Mouse (Mus musculus) hindbrain, embryonic 10.5 days (tissue): ENCODE measurements at regions not wholly inside any gene's neighbourhood (a gene's known extent, or its start where the extent isn't known, plus 50 kb on each side); places are given as distances from the start of the nearest gene placed in this dataset.

Source experiments
- DNase-seq: peaks from one replicate; pipeline ENCODE4 v3.0.0-alpha.2; 2017; ENCODE audit warnings: low spot score
- H3K27ac ChIP-seq: fragments of 300-500 bp; sonication (generic); 2 replicates; pipeline ENCODE4 v1.5.1; 2016; ENCODE audit warnings: mild to moderate bottlenecking, moderate library complexity
- H3K27me3 ChIP-seq: fragments of 300-500 bp; sonication (generic); 2 replicates; pipeline ENCODE4 v1.6.1; 2016; ENCODE audit warnings: mild to moderate bottlenecking; ENCODE audit not compliant: poor library complexity, insufficient read depth, severe bottlenecking
- H3K36me3 ChIP-seq: fragments of 300-500 bp; sonication (generic); 2 replicates; pipeline ENCODE4 v1.6.1; 2016; ENCODE audit warnings: mild to moderate bottlenecking, moderate library complexity
- H3K4me1 ChIP-seq: fragments of 300-500 bp; sonication (generic); replicated peaks from 2 replicates; pipeline ENCODE4 v1.6.1; 2016; ENCODE audit warnings: mild to moderate bottlenecking
- H3K4me3 ChIP-seq: fragments of 300-500 bp; sonication (generic); 2 replicates; pipeline ENCODE4 v1.5.1; 2016; ENCODE audit warnings: mild to moderate bottlenecking, moderate library complexity
- H3K9me3 ChIP-seq: fragments of 300-500 bp; sonication (generic); 2 replicates; pipeline ENCODE4 v1.6.1; 2016; ENCODE audit warnings: mild to moderate bottlenecking, moderate library complexity
- WGBS: fragments of 180-500 bp; shearing (Covaris S2); methylation state at CpG from one replicate; pipeline ENCODE4 v1.1.7; 2016; 5-methylcytosine and 5-hydroxymethylcytosine counted together

DNA sequence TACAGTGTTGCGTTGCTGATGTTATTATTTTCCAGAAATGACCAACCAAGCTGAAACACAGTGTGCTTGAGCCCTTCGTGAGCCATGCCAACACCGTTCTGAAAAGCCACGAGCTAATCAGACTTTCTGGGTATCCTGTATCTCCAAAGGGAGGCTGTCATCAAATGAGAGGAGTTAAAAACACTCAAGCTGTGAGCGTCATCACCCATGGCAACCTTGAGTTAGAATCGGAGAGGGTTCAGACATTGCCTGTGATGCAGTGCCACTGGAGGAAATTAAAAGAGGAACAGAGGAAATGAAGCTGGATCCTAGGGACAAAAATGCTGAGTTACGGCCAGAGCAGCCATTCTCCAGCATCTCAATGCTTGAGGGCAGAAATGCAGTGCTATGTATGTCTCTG is 838.6 kb downstream of the Ntrk3 start:
- Histone ChIP-seq H3K27me3 (no peaks in the 10 kb centered on the region), H3K9me3 (no peaks in the 10 kb centered on the region), H3K27ac (no peak overlapping the region), H3K4me1 (no peaks in the 10 kb centered on the region), H3K36me3 (no peaks in the 10 kb centered on the region), H3K4me3 (no peak overlapping the region)
- WGBS: 52% methylated on average over 7 of the region's 7 CpGs
- no peak for DNase-seq

DNA sequence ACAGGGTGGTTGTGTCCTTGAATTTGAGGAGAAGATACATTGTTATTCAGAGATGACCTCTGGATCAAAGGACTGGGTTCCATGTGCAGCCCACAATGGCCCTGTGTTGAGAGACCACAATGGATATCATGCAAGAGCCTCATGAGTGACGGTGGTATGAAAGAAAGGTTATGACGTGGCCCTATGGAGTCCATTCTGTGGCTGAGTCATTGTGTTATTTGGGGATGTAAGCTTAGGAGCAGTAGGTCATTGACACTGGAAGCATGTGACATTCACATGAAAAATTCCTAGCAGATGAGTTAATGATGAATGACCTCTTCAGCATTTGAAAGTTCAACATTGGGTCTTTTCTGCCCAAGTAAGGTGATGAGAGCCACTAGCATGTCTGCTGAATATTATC is 849.3 kb downstream of the Ntrk3 start:
- H3K9me3 ChIP-seq: no peaks in the 10 kb centered on the region
- 53% methylated on average over 2 of the region's 2 CpGs for WGBS
- DNase-seq: no peak
- H3K27ac ChIP-seq: no peak overlapping the region
- H3K27me3 ChIP-seq: no peaks in the 10 kb centered on the region
- no peaks in the 10 kb centered on the region for H3K4me1 ChIP-seq
- H3K4me3 ChIP-seq: no peak overlapping the region
- H3K36me3 ChIP-seq: no peaks in the 10 kb centered on the region

- WGBS: 81% methylated on average over 5 of the region's 5 CpGs
- DNase-seq: no peak
- no peaks in the 10 kb centered on the region for H3K36me3 ChIP-seq
Observed at GRCm38 (mm10) chr7:77882605-77883354, 855.0 kb downstream of the Ntrk3 start.

GRCm38 (mm10) chr7:77867518-77867917 is 870.3 kb downstream of the Ntrk3 start:
- 57% methylated on average over 4 of the region's 4 CpGs for WGBS
- H3K27me3 ChIP-seq: no peaks in the 10 kb centered on the region
- DNase-seq: no peak
- no peak overlapping the region for H3K27ac ChIP-seq
- H3K36me3 ChIP-seq: no peaks in the 10 kb centered on the region
- H3K4me1 ChIP-seq: peaks cover 5% of the 10 kb centered on the region
- no peaks in the 10 kb centered on the region for H3K9me3 ChIP-seq
- H3K4me3 ChIP-seq: no peak overlapping the region

More at GRCm38 (mm10) chr7:77882605-77883354, 855.0 kb downstream of the Ntrk3 start:
- H3K27me3 ChIP-seq: no peaks in the 10 kb centered on the region
- H3K27ac ChIP-seq: no peak overlapping the region
- no peaks in the 10 kb centered on the region for H3K9me3 ChIP-seq
- no peaks in the 10 kb centered on the region for H3K4me1 ChIP-seq
- H3K4me3 ChIP-seq: no peak overlapping the region

DNA sequence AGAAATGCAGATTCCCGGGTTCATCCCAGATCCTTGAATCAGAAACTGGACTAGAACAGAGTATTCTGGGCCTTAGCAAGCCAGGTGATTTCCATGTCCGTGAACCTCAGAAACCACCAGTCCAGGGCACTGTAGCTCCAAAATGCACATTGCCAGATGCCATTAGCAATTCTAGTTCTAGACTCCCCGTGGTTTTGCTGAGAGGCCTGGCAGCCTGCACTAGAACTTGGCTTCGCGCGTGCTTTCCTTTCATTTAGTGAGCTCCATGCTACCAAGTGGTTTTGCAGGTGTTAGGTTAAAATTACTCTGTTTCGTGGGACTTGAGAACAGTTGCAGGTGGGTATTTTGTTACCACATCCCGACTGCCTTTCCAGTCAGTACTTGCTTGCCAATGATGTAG is 876.0 kb downstream of the Ntrk3 start:
- H3K4me1 ChIP-seq: no peaks in the 10 kb centered on the region
- 88% methylated on average over 8 of the region's 8 CpGs for WGBS
- no peak overlapping the region for H3K27ac ChIP-seq
- no peak for DNase-seq
- no peaks in the 10 kb centered on the region for H3K27me3 ChIP-seq
- H3K4me3 ChIP-seq: no peak overlapping the region
- no peaks in the 10 kb centered on the region for H3K36me3 ChIP-seq
- H3K9me3 ChIP-seq: no peaks in the 10 kb centered on the region

DNA sequence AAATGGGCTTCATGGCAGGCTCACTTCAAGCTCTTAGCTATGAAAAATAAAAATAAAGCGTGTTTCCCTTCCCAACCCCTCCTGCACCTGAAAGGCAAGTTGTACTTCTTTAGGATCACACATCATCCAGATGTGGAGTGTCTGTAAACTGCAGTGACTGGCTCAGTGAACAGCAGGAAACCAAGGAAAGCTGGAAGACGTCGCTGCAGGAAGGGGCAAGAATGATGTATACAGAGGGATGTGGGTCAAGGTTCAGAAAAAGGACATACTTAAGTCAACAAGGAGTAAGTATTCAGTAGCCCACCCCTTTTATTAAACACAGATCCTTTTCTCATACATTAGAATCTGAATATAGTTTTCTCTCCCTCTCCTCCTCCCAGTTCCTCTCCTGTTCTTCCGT is 879.4 kb downstream of the Ntrk3 start:
- Histone ChIP-seq H3K27ac (no peak overlapping the region), H3K4me1 (no peaks in the 10 kb centered on the region), H3K27me3 (no peaks in the 10 kb centered on the region), H3K9me3 (no peaks in the 10 kb centered on the region), H3K4me3 (no peak overlapping the region), H3K36me3 (no peaks in the 10 kb centered on the region)
- DNase-seq: no peak
- WGBS: 68% methylated on average over 4 of the region's 4 CpGs

- H3K27me3 ChIP-seq: no peaks in the 10 kb centered on the region
- 82% methylated on average over 5 of the region's 5 CpGs for WGBS
- no peak overlapping the region for H3K27ac ChIP-seq
- DNase-seq: no peak
- no peaks in the 10 kb centered on the region for H3K36me3 ChIP-seq
- H3K9me3 ChIP-seq: no peaks in the 10 kb centered on the region
- H3K4me3 ChIP-seq: no peak overlapping the region
- H3K4me1 ChIP-seq: no peaks in the 10 kb centered on the region
Observed at GRCm38 (mm10) chr7:77857979-77858378, 879.8 kb downstream of the Ntrk3 start.

- H3K27ac ChIP-seq: no peak overlapping the region
- WGBS: 84% methylated on average over 6 of the region's 6 CpGs
- DNase-seq: no peak
Observed at GRCm38 (mm10) chr7:77855653-77856239, 882.1 kb downstream of the Ntrk3 start.

GRCm38 (mm10) chr7:77855077-77855476 is 882.7 kb downstream of the Ntrk3 start:
- Histone ChIP-seq H3K4me3 (no peak overlapping the region), H3K27me3 (no peaks in the 10 kb centered on the region), H3K4me1 (no peaks in the 10 kb centered on the region), H3K27ac (no peak overlapping the region), H3K36me3 (no peaks in the 10 kb centered on the region), H3K9me3 (no peaks in the 10 kb centered on the region)
- WGBS: 92% methylated on average over 2 of the region's 2 CpGs
- DNase-seq: no peak

More at GRCm38 (mm10) chr7:77855653-77856239, 882.1 kb downstream of the Ntrk3 start:
- H3K9me3 ChIP-seq: no peaks in the 10 kb centered on the region
- no peaks in the 10 kb centered on the region for H3K4me1 ChIP-seq
- H3K36me3 ChIP-seq: no peaks in the 10 kb centered on the region
- H3K27me3 ChIP-seq: no peaks in the 10 kb centered on the region
- H3K4me3 ChIP-seq: no peak overlapping the region

DNA sequence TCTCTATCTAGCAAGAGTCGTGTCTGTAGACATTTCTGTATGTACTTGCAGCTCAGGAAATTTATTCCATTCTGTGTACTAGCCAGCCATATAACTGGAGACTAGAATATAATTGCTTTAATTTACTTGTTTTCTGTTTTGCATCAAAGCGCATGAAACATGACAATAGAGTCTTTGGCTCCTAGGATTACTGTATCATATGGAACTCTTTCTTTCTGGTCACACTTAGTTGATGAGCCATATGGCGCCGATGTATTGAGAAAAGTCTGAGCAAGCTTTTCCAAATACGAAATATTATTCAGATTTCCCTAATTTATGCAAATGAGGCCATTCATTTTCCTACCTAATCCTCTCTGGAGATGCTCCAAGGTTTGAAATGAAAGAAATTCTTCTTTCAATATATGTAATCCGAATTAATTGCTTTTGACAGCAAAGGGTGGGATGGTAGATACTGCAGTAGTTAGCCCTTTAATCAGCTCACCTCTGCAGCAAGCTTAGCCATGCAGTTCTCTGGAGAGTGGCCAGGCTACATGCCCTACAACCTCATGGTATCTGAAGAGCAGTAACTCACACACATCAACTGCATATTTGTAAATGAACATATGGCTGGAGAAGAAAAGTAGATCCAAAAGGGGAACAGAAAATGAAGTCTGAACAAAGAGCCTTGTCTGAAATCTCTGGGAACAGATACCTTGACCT is 913.4 kb downstream of the Ntrk3 start:
- Histone ChIP-seq H3K36me3 (no peaks in the 10 kb centered on the region), H3K9me3 (no peaks in the 10 kb centered on the region), H3K4me1 (no peaks in the 10 kb centered on the region), H3K27me3 (no peaks in the 10 kb centered on the region), H3K27ac (no peak overlapping the region), H3K4me3 (no peak overlapping the region)
- WGBS: 92% methylated on average over 6 of the region's 6 CpGs
- DNase-seq: no peak

- no peak overlapping the region for H3K27ac ChIP-seq
- DNase-seq: peak; percentile 31
- 8% methylated on average over 2 of the region's 2 CpGs for WGBS
Observed at GRCm38 (mm10) chr7:77812052-77812903, 925.5 kb downstream of the Ntrk3 start.

GRCm38 (mm10) chr7:77786801-77787200 is 951.0 kb downstream of the Ntrk3 start:
- no peak overlapping the region for H3K27ac ChIP-seq
- no peaks in the 10 kb centered on the region for H3K36me3 ChIP-seq
- no peak for DNase-seq
- 0 out of 2 replicates have a peak, but pooled peaks cover 4% of the 10 kb centered on the region for H3K4me1 ChIP-seq
- WGBS: 84% methylated on average over 2 of the region's 2 CpGs
- no peaks in the 10 kb centered on the region for H3K9me3 ChIP-seq
- no peaks in the 10 kb centered on the region for H3K27me3 ChIP-seq
- no peak overlapping the region for H3K4me3 ChIP-seq

More at GRCm38 (mm10) chr7:77812052-77812903, 925.5 kb downstream of the Ntrk3 start:
- H3K4me1 ChIP-seq: peaks cover 12% of the 10 kb centered on the region
- H3K36me3 ChIP-seq: no peaks in the 10 kb centered on the region
- no peaks in the 10 kb centered on the region for H3K9me3 ChIP-seq
- no peaks in the 10 kb centered on the region for H3K27me3 ChIP-seq
- H3K4me3 ChIP-seq: no peak overlapping the region
